Comparison of ENCODE assay signal across 10 mouse cellular contexts in the genomic region with DNA sequence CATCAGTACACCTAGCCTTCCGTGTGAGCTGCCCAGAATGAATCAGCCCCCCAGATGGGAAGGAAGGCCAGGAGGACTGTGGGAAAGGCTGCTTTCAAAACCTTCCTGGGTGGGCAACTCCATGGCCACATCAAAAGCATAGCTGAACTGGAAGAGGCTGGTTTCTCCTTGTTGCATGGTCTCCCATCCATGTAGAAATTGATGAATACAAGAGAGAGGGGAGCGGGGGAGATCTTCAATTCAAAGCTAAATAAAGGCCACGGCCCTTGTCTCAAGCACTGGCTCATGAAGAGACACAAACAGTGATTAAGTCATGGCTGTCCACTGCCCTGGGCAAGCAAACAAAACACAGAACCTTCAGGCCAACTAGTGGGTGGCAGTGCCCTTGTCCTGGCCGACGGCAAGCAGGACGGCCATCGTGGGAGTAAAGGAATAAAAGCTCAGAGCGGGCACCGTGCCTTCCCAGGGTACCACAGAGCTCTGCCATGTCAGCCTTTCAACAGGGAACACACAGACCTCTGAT.
A peak's percentile ranks its signal among the peaks of the same experiment; 100 is the strongest.
DNase-seq lines count a peak whose midpoint lies in the region; ATAC-seq lines count a peak whose summit lies in the region.
"Had no signal": no experiment of that assay in that cellular context is flagged by ENCODE, and none has a peak within 500 bp of the region (broad histone marks: within the 10 kb centered on the region; RNA-seq: fewer than 3 reads in every experiment).

No protein-coding gene starts in this region.

- intact Hi-C loops in heart, postnatal 14 days (cut with DNase I) = no loop called here

- H3K27ac ChIP-seq in embryonic facial prominence, embryonic 15.5 days (replicated peaks) = peak overlapping the region; percentile 70
- peak overlapping the region; percentile 74 for H3K27ac ChIP-seq in hindbrain, embryonic 16.5 days (ENCODE audit: low read depth, low read length)
- H3K27ac ChIP-seq in neural tube, embryonic 13.5 days (replicated peaks) = peak overlapping the region; percentile 89
- H3K27ac ChIP-seq: liver, embryonic 12.5 days; macrophage had no signal

- H3K4me1 ChIP-seq in embryonic facial prominence, embryonic 15.5 days = peaks cover 68% of the 10 kb centered on the region
- H3K4me1 ChIP-seq in hindbrain, embryonic 16.5 days (ENCODE audit: control insufficient read depth, insufficient read depth, low read depth, low read length) = peaks cover 60% of the 10 kb centered on the region
- peaks cover 93% of the 10 kb centered on the region for H3K4me1 ChIP-seq in neural tube, embryonic 13.5 days (replicated peaks)

- WGBS in embryonic facial prominence, embryonic 15.5 days = 72% methylated on average over 9 of the region's 9 CpGs
- WGBS in hindbrain, embryonic 16.5 days = 15% methylated on average over 9 of the region's 9 CpGs
- 31% methylated on average over 9 of the region's 9 CpGs for WGBS in neural tube, embryonic 13.5 days

- H3K4me2 ChIP-seq in embryonic facial prominence, embryonic 15.5 days (replicated peaks) = no peak overlapping the region
- H3K4me2 ChIP-seq in hindbrain, embryonic 16.5 days (ENCODE audit: low read length) = no peak overlapping the region
- H3K4me2 ChIP-seq in neural tube, embryonic 13.5 days = no peak overlapping the region
- H3K4me2 ChIP-seq: liver, embryonic 12.5 days had no signal

- no peak for ATAC-seq in embryonic facial prominence, embryonic 15.5 days (ENCODE audit: insufficient number of reproducible peaks, low FRiP score, low TSS enrichment, low read depth)
- ATAC-seq in hindbrain, embryonic 16.5 days = peak; percentile 72
- no peak for ATAC-seq in neural tube, embryonic 13.5 days (ENCODE audit: low read depth)
- ATAC-seq: liver, embryonic 12.5 days had no signal

- no peak overlapping the region for H3K4me3 ChIP-seq in embryonic facial prominence, embryonic 15.5 days (replicated peaks)
- no peak overlapping the region for H3K4me3 ChIP-seq in hindbrain, embryonic 16.5 days (ENCODE audit: low read length)
- no peak overlapping the region for H3K4me3 ChIP-seq in neural tube, embryonic 13.5 days
- H3K4me3 ChIP-seq: liver, embryonic 12.5 days had no signal

- no peaks in the 10 kb centered on the region for H3K9me3 ChIP-seq in embryonic facial prominence, embryonic 15.5 days (replicated peaks)
- H3K9me3 ChIP-seq in hindbrain, embryonic 16.5 days (ENCODE audit: control insufficient read depth, low read length) = no peaks in the 10 kb centered on the region
- H3K9me3 ChIP-seq in neural tube, embryonic 13.5 days = no peaks in the 10 kb centered on the region
- H3K9me3 ChIP-seq: liver, embryonic 12.5 days had no signal

- no peaks in the 10 kb centered on the region for H3K27me3 ChIP-seq in embryonic facial prominence, embryonic 15.5 days
- no peaks in the 10 kb centered on the region for H3K27me3 ChIP-seq in hindbrain, embryonic 16.5 days (replicated peaks; ENCODE audit: control insufficient read depth, insufficient read depth, low read length)
- H3K27me3 ChIP-seq in neural tube, embryonic 13.5 days = no peaks in the 10 kb centered on the region
- H3K27me3 ChIP-seq: liver, embryonic 12.5 days had no signal

- peak; percentile 20 for DNase-seq in layer of hippocampus, adult 11-12 months (ENCODE audit: low spot score)
- DNase-seq in layer of hippocampus, adult 9-10 months (ENCODE audit: low spot score) = no peak
- DNase-seq in heart, postnatal 14 days = no peak
- DNase-seq in spleen, adult 12 weeks (ENCODE audit: low spot score) = no peak
- DNase-seq in liver = no peak

- no peak overlapping the region for H3K9ac ChIP-seq in embryonic facial prominence, embryonic 15.5 days
- 0 out of 2 replicates have a peak overlapping the region, but pooled peaks have one; percentile 3 for H3K9ac ChIP-seq in hindbrain, embryonic 16.5 days (ENCODE audit: low read depth, low read length)
- 0 out of 2 replicates have a peak overlapping the region, but pooled peaks have one; percentile 13 for H3K9ac ChIP-seq in neural tube, embryonic 13.5 days
- H3K9ac ChIP-seq: liver, embryonic 12.5 days had no signal

- peaks cover 5% of the 10 kb centered on the region; the same call in 1 of the 2 replicates for H3K36me3 ChIP-seq in embryonic facial prominence, embryonic 15.5 days
- H3K36me3 ChIP-seq in hindbrain, embryonic 16.5 days (ENCODE audit: control insufficient read depth, insufficient read depth, low read length) = no peaks in the 10 kb centered on the region; the same call in 1 of the 2 replicates
- no peaks in the 10 kb centered on the region for H3K36me3 ChIP-seq in neural tube, embryonic 13.5 days
